Mouse (Mus musculus): Measurements from ENCODE around the gene Tlr12.

- TF ChIP-seq CTCF (IDR thresholded peaks at IDR 0.05; ENCODE audit: control insufficient read depth, insufficient read depth, insufficient replicate concordance, low read depth, low read length) (no peak), POLR2A (IDR thresholded peaks at IDR 0.05; ENCODE audit: control insufficient read depth, low read depth, low read length) (no peak)
Measured at GRCm38 (mm10) chr4:128655446-128655845, 37.0 kb upstream of the Tlr12 start.
